Mouse (Mus musculus): ENCODE data around the gene Ppcdc. TPM values are rescaled to one million over a fixed set of nuclear protein-coding genes. Genes with fewer than 3 reads are reported as not detected.

Ppcdc gene
- total and polyA plus RNA-seq, 3 experiments = 38.8 to 50.3 (median 44.1) TPM

- Histone ChIP-seq H3K27ac (ENCODE audit: insufficient read depth, low read depth) (no peak overlapping the region), H3K4me2 (ENCODE audit: insufficient read depth, low read depth, poor library complexity, severe bottlenecking) (no peak overlapping the region), H3K36me3 (replicated peaks in 1 of 2; ENCODE audit: control insufficient read depth in 1 of 2, insufficient read depth in 1 of 2, low read length in 1 of 2) (no peaks in the 10 kb centered on the region), H3K4me3 (replicated peaks in 1 of 3; ENCODE audit: low read depth in 2 of 3, low read length in 2 of 3, poor library complexity in 1 of 3) (no peak overlapping the region), H3K9me3 (replicated peaks; ENCODE audit: low read length) (peaks cover 12% of the 10 kb centered on the region), H3K27me3 (replicated peaks) (no peaks in the 10 kb centered on the region), H3K79me2 (replicated peaks; ENCODE audit: control insufficient read depth, extremely low read depth, insufficient read depth, poor library complexity, severe bottlenecking) (no peaks in the 10 kb centered on the region), H3K9ac (ENCODE audit: insufficient read depth, low read depth) (no peak overlapping the region), H3K4me1 (ENCODE audit: control insufficient read depth in 1 of 2, insufficient read depth in 2 of 2) (no peaks in the 10 kb centered on the region)
- DNase-seq (ENCODE audit: extremely low read depth) = no peak
- TF ChIP-seq JUN (IDR thresholded peaks at IDR 0.05; ENCODE audit: insufficient read depth, low read depth, low read length) = no peak
- dilution Hi-C loops (cut with MboI; ENCODE audit: extremely low pct_ligation_motif_present, extremely low pct_unique_long_range_greater_than_20kb, low sequenced_read_pairs) (no loop called here), in situ Hi-C loops (cut with MboI; ENCODE audit: low pct_ligation_motif_present, low pct_unique_long_range_greater_than_20kb, low sequenced_read_pairs) (no loop called here)
Observed at GRCm38 (mm10) chr9:57487807-57488206, 47.9 kb upstream of the Ppcdc start.

DNA sequence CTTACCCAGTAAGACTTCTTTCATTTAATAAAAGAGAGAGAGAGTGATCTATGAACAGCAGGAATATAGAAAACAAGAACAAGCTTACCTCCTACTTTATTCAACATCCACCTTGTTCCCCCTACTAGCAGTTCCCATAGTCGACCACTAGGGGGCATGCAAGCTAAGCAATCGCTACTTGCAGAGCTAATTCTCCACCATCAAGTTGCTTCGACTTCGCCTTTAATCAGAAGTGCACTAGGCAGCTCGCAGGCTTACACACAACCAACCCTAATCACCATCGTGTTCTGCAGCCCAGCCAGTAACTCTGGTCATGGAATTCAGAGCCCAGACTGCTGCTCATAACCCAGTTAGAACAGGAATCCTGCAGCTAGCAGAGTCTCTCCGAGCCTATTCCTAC lies 45.9 kb upstream of the Ppcdc start:
- H3K79me2 ChIP-seq (replicated peaks; ENCODE audit: control insufficient read depth, extremely low read depth, insufficient read depth, poor library complexity, severe bottlenecking) = no peaks in the 10 kb centered on the region
- H3K9ac ChIP-seq (ENCODE audit: insufficient read depth, low read depth) = no peak overlapping the region
- TF ChIP-seq IRF4 (IDR thresholded peaks at IDR 0.05; ENCODE audit: low read depth, low read length) = peak; percentile 22; the same call in 1 of the 2 replicates
- TF ChIP-seq MEF2A (IDR thresholded peaks at IDR 0.05; ENCODE audit: borderline replicate concordance, low read depth, low read length) = no peak
- no peak for TF ChIP-seq CHD1 (IDR thresholded peaks at IDR 0.05; ENCODE audit: low read depth, low read length)
- TF ChIP-seq ZC3H11A (IDR thresholded peaks at IDR 0.05; ENCODE audit: low read depth, low read length) = peak; percentile 53
- TF ChIP-seq JUN (IDR thresholded peaks at IDR 0.05; ENCODE audit: insufficient read depth, low read depth, low read length) = no peak
- TF ChIP-seq MYC (IDR thresholded peaks at IDR 0.05; ENCODE audit: low read depth, low read length) = 0 out of 2 replicates have a peak, but pooled peaks have one; percentile 49
- TF ChIP-seq RAD21 (IDR thresholded peaks at IDR 0.05; ENCODE audit: low read depth, low read length) = peak; percentile 90
- no peak for TF ChIP-seq HCFC1 (IDR thresholded peaks at IDR 0.05; ENCODE audit: low read depth, low read length)
- TF ChIP-seq CTCF (conservative IDR thresholded peaks at IDR 0.05 in 1 of 2, IDR thresholded peaks at IDR 0.05 in 1 of 2; ENCODE audit: low read depth in 2 of 2, low read length in 2 of 2) = peak; percentile 94 to 99
- no peak for TF ChIP-seq KAT2A (IDR thresholded peaks at IDR 0.05; ENCODE audit: insufficient replicate concordance, low read length)
- peak; percentile 87 for TF ChIP-seq SMC3 (IDR thresholded peaks at IDR 0.05; ENCODE audit: low read depth, low read length)
- no peaks in the 10 kb centered on the region for H3K36me3 ChIP-seq (replicated peaks in 1 of 2; ENCODE audit: control insufficient read depth in 1 of 2, insufficient read depth in 1 of 2, low read length in 1 of 2)
- in situ Hi-C loops (cut with MboI; ENCODE audit: low pct_ligation_motif_present, low pct_unique_long_range_greater_than_20kb, low sequenced_read_pairs) (no loop called here), dilution Hi-C loops (cut with MboI; ENCODE audit: extremely low pct_ligation_motif_present, extremely low pct_unique_long_range_greater_than_20kb, low sequenced_read_pairs) (no loop called here)
- peak; percentile 77 for DNase-seq (ENCODE audit: extremely low read depth)
- no peaks in the 10 kb centered on the region for H3K27me3 ChIP-seq (replicated peaks)
- no peak overlapping the region for H3K4me2 ChIP-seq (ENCODE audit: insufficient read depth, low read depth, poor library complexity, severe bottlenecking)
- H3K9me3 ChIP-seq (replicated peaks; ENCODE audit: low read length) = peaks cover 4% of the 10 kb centered on the region
- no peak overlapping the region for H3K4me3 ChIP-seq (replicated peaks in 1 of 3; ENCODE audit: low read depth in 2 of 3, low read length in 2 of 3, poor library complexity in 1 of 3)
- no peaks in the 10 kb centered on the region for H3K4me1 ChIP-seq (ENCODE audit: control insufficient read depth in 1 of 2, insufficient read depth in 2 of 2)
- no peak overlapping the region for H3K27ac ChIP-seq (ENCODE audit: insufficient read depth, low read depth)

GRCm38 (mm10) chr9:57468914-57469313 lies 29.0 kb upstream of the Ppcdc start:
- peaks cover 80% of the 10 kb centered on the region for H3K27me3 ChIP-seq (replicated peaks)
- no peak overlapping the region for H3K27ac ChIP-seq (ENCODE audit: insufficient read depth, low read depth)
- no peak for TF ChIP-seq TCF12 (IDR thresholded peaks at IDR 0.05; ENCODE audit: low read depth, low read length)
- TF ChIP-seq TBP (conservative IDR thresholded peaks at IDR 0.05; ENCODE audit: low read depth, low read length) = no peak
- no peak for TF ChIP-seq BHLHE40 (IDR thresholded peaks at IDR 0.05; ENCODE audit: low read depth, low read length)
- no peak for TF ChIP-seq MAFK (IDR thresholded peaks at IDR 0.05; ENCODE audit: insufficient replicate concordance, low read length)
- no peak for TF ChIP-seq RCOR1 (conservative IDR thresholded peaks at IDR 0.05; ENCODE audit: low read depth, low read length)
- no peak for TF ChIP-seq NRF1 (IDR thresholded peaks at IDR 0.05; ENCODE audit: low read depth, low read length)
- TF ChIP-seq JUN (IDR thresholded peaks at IDR 0.05; ENCODE audit: insufficient read depth, low read depth, low read length) = no peak
- no peak for TF ChIP-seq MEF2A (IDR thresholded peaks at IDR 0.05; ENCODE audit: borderline replicate concordance, low read depth, low read length)
- no peak for TF ChIP-seq CTCF (conservative IDR thresholded peaks at IDR 0.05 in 1 of 2, IDR thresholded peaks at IDR 0.05 in 1 of 2; ENCODE audit: low read depth in 2 of 2, low read length in 2 of 2)
- TF ChIP-seq ZC3H11A (IDR thresholded peaks at IDR 0.05; ENCODE audit: low read depth, low read length) = no peak
- no peak for TF ChIP-seq ZMIZ1 (IDR thresholded peaks at IDR 0.05; ENCODE audit: low read depth, low read length)
- no peak for TF ChIP-seq MXI1 (IDR thresholded peaks at IDR 0.05; ENCODE audit: low read depth, low read length)
- TF ChIP-seq USF2 (conservative IDR thresholded peaks at IDR 0.05; ENCODE audit: low read depth, low read length) = no peak
- TF ChIP-seq SMC3 (IDR thresholded peaks at IDR 0.05; ENCODE audit: low read depth, low read length) = no peak
- TF ChIP-seq RAD21 (IDR thresholded peaks at IDR 0.05; ENCODE audit: low read depth, low read length) = no peak
- no peak for TF ChIP-seq JUND (conservative IDR thresholded peaks at IDR 0.05; ENCODE audit: low read depth, low read length)
- in situ Hi-C loops (cut with MboI; ENCODE audit: low pct_ligation_motif_present, low pct_unique_long_range_greater_than_20kb, low sequenced_read_pairs) = no loop called here
- H3K9me3 ChIP-seq (replicated peaks; ENCODE audit: low read length) = no peaks in the 10 kb centered on the region
- H3K4me3 ChIP-seq (replicated peaks in 1 of 3; ENCODE audit: low read depth in 2 of 3, low read length in 2 of 3, poor library complexity in 1 of 3) = no peak overlapping the region
- H3K4me2 ChIP-seq (ENCODE audit: insufficient read depth, low read depth, poor library complexity, severe bottlenecking) = no peak overlapping the region
- no peaks in the 10 kb centered on the region for H3K36me3 ChIP-seq (replicated peaks in 1 of 2; ENCODE audit: control insufficient read depth in 1 of 2, insufficient read depth in 1 of 2, low read length in 1 of 2)
- H3K79me2 ChIP-seq (replicated peaks; ENCODE audit: control insufficient read depth, extremely low read depth, insufficient read depth, poor library complexity, severe bottlenecking) = no peaks in the 10 kb centered on the region
- dilution Hi-C loops (cut with MboI; ENCODE audit: extremely low pct_ligation_motif_present, extremely low pct_unique_long_range_greater_than_20kb, low sequenced_read_pairs) = no loop called here
- H3K4me1 ChIP-seq (ENCODE audit: control insufficient read depth in 1 of 2, insufficient read depth in 2 of 2) = peaks cover 5 to 8% of the 10 kb centered on the region in 2 experiments; a peak in 3 of 4 replicates
- H3K9ac ChIP-seq (ENCODE audit: insufficient read depth, low read depth) = no peak overlapping the region
- DNase-seq (ENCODE audit: extremely low read depth) = no peak
